Mouse (Mus musculus) embryonic fibroblast, embryonic 13.5 days (primary cell): ENCODE measurements around the gene 1700028K03Rik. TPM values are rescaled to one million over a fixed set of nuclear protein-coding genes. Genes with fewer than 3 reads are reported as not detected.

Experiments used
- H3K27ac ChIP-seq: 2 replicates; pipeline ENCODE4 v1.5.1; 2012; ENCODE audit warnings: low read length, control low read depth, inconsistent platforms; ENCODE audit not compliant: insufficient read depth
- H3K4me1 ChIP-seq: 2 replicates; pipeline ENCODE4 v1.6.1; 2011; ENCODE audit warnings: low read length; ENCODE audit not compliant: control insufficient read depth, insufficient read depth
- H3K4me3 ChIP-seq: 2 replicates; pipeline ENCODE4 v1.5.1; 2011; ENCODE audit warnings: mild to moderate bottlenecking, control low read depth, low read length; ENCODE audit not compliant: insufficient read depth
- CTCF ChIP-seq: IDR thresholded peaks from 2 replicates; pipeline ENCODE4 v1.5.1; 2011; ENCODE audit warnings: mild to moderate bottlenecking, control low read depth, low read length, moderate library complexity, borderline replicate concordance; ENCODE audit not compliant: insufficient read depth
- POLR2A ChIP-seq: IDR thresholded peaks from 2 replicates; pipeline ENCODE4 v1.6.1; 2011; ENCODE audit warnings: low read depth, mild to moderate bottlenecking, control low read depth, low read length, moderate library complexity
- polyA plus RNA-seq: library from polyadenylated mRNA; stranded (reverse); fragments of >200 nt; gene quantifications from 2 replicates; pipeline ENCODE4 v1.2.4, GENCODE M21; 2011; ENCODE audit warnings: low read depth; ENCODE audit not compliant: missing spikeins, insufficient read length

Gene 1700028K03Rik
- polyA plus RNA-seq, 1 experiment = not detected

- TF ChIP-seq POLR2A (no peak), CTCF (no peak)
- Histone ChIP-seq H3K4me3 (no peak overlapping the region), H3K27ac (no peak overlapping the region), H3K4me1 (no peaks in the 10 kb centered on the region)
Observed at GRCm38 (mm10) chr5:107500741-107501140, 33.8 kb upstream of the 1700028K03Rik start.

DNA sequence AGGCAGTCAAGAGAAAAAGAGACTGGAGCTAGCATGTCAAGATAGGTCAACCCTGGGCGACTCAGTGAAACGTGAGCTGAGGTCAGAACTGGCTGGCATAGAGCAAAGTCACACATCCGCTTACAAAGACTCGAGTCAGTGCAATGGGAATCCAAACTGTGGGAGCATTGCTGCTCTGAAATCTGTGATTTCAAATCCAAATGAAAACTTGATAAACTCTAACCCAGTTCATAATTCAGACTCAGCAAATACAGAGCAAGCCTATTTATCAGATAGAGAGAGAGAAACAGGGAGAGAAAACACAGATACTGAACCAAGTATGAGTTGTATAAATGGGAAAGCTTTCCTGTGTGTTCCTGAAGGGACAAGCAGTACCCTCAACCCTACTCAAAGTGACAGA lies 27.2 kb upstream of the 1700028K03Rik start, which contains the start of gene Gm42669:
Gene Gm42669, plus strand, starts transcription at position 301 of the 400 bp plus-strand sequence.
- no peaks in the 10 kb centered on the region for H3K4me1 ChIP-seq
- H3K27ac ChIP-seq = no peak within 1 kb of the TSS
- TF ChIP-seq CTCF (no peak), POLR2A (no peak)
- H3K4me3 ChIP-seq = no peak within 1 kb of the TSS

GRCm38 (mm10) chr5:107510503-107510902 lies 24.0 kb upstream of the 1700028K03Rik start:
- H3K4me1 ChIP-seq = no peaks in the 10 kb centered on the region
- TF ChIP-seq POLR2A = no peak
- no peak for TF ChIP-seq CTCF

GRCm38 (mm10) chr5:107511326-107511725 lies 23.2 kb upstream of the 1700028K03Rik start:
- H3K4me3 ChIP-seq = no peak overlapping the region
- no peak overlapping the region for H3K27ac ChIP-seq
- TF ChIP-seq CTCF = no peak
- TF ChIP-seq POLR2A = no peak
- H3K4me1 ChIP-seq = no peaks in the 10 kb centered on the region

More at GRCm38 (mm10) chr5:107510503-107510902, 24.0 kb upstream of the 1700028K03Rik start:
- H3K27ac ChIP-seq = no peak overlapping the region
- H3K4me3 ChIP-seq = no peak overlapping the region

DNA sequence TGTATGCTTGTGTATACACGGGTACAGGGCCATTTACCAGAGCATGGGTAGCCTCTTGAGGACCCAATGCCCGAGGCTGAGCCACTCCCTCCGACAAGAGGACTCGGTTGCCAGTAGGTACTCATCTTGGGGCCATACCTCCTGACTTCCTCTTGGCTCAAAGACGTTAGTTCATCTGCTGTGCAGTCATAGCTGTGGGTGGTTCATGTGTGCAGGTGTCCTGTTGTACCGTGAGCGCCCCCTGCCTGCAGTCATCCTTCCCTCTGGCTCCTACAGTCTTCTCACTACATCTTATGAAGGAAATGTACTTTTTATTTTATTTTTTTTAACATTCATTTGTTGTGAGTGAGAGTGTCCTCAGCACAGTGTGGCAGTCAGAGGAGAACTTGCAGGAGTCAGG lies 20.9 kb upstream of the 1700028K03Rik start:
- Histone ChIP-seq H3K27ac (no peak overlapping the region), H3K4me1 (no peaks in the 10 kb centered on the region), H3K4me3 (no peak overlapping the region)
- TF ChIP-seq POLR2A = no peak
- TF ChIP-seq CTCF = peak; percentile 72; the same call in 1 of the 2 replicates

DNA sequence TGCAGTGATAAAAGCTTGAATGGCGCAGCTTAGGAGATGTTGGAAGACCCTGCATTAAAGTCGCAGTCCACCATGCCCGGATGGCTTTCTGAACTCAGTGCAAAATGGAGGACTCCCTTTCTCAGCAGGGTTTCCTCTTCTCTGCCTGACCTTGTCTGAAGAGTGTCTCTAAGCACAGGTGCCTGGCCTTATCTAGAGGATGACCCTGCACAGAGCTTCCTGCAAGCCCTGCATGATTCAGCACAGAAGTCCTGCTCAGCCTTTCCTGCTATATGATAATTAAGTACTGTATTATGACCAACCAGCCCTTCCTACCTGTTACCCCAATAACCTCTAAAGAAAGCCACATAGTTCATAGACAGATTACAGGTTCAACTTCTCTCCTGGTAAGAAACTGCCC lies 19.1 kb upstream of the 1700028K03Rik start:
- Histone ChIP-seq H3K4me1 (no peaks in the 10 kb centered on the region), H3K27ac (no peak overlapping the region), H3K4me3 (no peak overlapping the region)
- no peak for TF ChIP-seq CTCF
- no peak for TF ChIP-seq POLR2A

- Histone ChIP-seq H3K27ac (no peak overlapping the region), H3K4me3 (no peak overlapping the region), H3K4me1 (no peaks in the 10 kb centered on the region)
- no peak for TF ChIP-seq POLR2A
- no peak for TF ChIP-seq CTCF
Observed at GRCm38 (mm10) chr5:107516087-107516486, 18.4 kb upstream of the 1700028K03Rik start.

DNA sequence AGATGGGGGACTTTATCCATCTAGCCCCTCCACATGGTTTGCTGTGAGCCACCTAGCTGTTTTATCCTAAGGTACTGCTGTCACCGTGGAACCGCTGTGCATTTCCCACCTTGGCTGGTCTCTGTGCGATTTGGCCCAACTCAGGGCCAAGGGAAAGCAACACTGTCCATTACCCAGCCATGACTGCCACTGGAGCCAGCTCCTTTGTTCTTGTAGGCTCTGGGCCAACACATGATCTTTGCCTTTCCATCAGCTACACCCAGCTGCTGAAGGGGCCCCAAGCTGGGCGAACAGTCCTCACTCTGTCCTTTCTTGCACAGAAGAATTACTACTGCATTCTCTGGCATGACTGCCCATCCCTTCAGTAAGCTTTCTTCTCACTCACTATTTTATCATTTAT lies 15.9 kb upstream of the 1700028K03Rik start:
- no peak overlapping the region for H3K27ac ChIP-seq
- H3K4me1 ChIP-seq = no peaks in the 10 kb centered on the region
- no peak for TF ChIP-seq POLR2A
- no peak for TF ChIP-seq CTCF
- no peak overlapping the region for H3K4me3 ChIP-seq

GRCm38 (mm10) chr5:107521386-107521785 lies 13.1 kb upstream of the 1700028K03Rik start:
- no peak overlapping the region for H3K27ac ChIP-seq
- no peak for TF ChIP-seq POLR2A
- TF ChIP-seq CTCF = no peak
- no peak overlapping the region for H3K4me3 ChIP-seq
- H3K4me1 ChIP-seq = no peaks in the 10 kb centered on the region

DNA sequence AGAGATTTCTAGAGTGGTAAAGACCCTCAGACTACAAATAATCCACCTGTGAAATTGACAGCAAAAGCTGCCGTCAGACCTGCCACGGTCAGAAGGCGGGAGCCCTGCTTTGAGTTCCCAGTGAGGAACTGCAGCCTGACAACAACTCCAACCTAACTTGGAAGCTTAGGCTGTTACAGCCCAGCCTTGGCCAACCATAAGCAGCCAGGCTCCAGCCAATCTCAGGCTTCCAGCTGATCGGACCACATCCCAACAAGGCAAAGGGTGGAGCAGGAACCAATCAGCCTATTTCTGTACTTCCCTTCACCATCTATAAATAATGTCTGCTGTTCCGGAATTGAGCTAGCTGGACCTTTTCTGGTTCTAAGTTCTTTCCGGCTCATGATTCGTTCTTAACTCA lies 12.6 kb upstream of the 1700028K03Rik start:
- H3K4me1 ChIP-seq = no peaks in the 10 kb centered on the region
- H3K4me3 ChIP-seq = no peak overlapping the region
- TF ChIP-seq POLR2A = no peak
- TF ChIP-seq CTCF = no peak
- no peak overlapping the region for H3K27ac ChIP-seq

DNA sequence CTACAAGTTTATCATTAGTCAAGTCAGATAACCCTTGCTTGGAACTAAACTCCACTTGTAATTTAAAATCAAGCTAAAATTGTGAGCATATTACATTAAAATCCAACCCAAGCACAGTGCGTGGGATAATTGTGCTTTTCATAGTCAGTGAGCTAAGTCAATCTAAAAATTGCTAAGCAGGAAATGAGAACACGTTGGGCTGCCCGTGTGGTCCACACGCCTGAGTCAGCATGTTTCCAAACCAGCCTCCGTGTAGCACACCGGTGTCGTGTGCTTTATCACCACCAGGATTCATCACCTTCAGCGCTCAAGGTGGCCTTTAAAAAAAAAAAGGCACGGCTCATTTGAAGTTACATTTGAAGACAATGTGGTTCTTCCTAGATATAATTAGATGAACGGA lies 10.2 kb upstream of the 1700028K03Rik start:
- TF ChIP-seq POLR2A (no peak), CTCF (no peak)
- no peak overlapping the region for H3K27ac ChIP-seq

More for the DNA sequence above, 10.2 kb upstream of the 1700028K03Rik start:
- H3K4me1 ChIP-seq = no peaks in the 10 kb centered on the region
- no peak overlapping the region for H3K4me3 ChIP-seq
